Mouse (Mus musculus) bone marrow macrophage, adult 2 months (primary cell): ENCODE results near the gene 5830473C10Rik.
"Not testable (repeated sequence)": the region's sequence is repeated elsewhere in the genome, so short reads cannot be mapped to it uniquely, and the experiment has no call there.

Experiments used
- CTCF ChIP-seq: IDR thresholded peaks from 2 replicates; pipeline ENCODE4 v1.5.1; 2012; ENCODE audit warnings: low read depth, mild to moderate bottlenecking, low read length, moderate library complexity
- POLR2A ChIP-seq: IDR thresholded peaks from 2 replicates; pipeline ENCODE4 v1.6.1; 2012; ENCODE audit warnings: mild to moderate bottlenecking, low read depth, low read length, borderline replicate concordance

DNA sequence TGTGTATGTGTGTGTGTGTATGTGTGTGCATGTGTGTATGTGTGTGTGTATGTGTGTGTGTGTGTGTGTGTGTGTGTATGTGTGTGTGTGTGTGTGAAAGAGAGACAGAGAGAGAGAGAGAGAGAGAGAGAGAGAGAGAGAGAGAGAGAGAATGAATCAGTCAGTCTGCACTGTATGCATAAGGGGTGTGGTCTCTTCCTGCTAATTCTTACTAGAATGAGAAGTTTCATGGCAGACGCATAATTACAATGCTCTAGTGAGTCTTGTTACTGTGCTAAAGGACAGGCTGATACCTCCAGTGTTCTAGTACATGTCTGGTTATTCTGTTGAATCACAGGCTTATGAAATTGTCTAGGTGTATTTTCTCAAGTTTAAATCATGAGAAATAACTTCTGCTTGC lies 51.8 kb downstream of the 5830473C10Rik start:
- not testable (repeated sequence) for TF ChIP-seq CTCF, POLR2A
